Mouse (Mus musculus): ENCODE data around the gene Gm17606. TPM values are rescaled to one million over a fixed set of nuclear protein-coding genes. Genes with fewer than 3 reads are reported as not detected.
"Not testable (repeated sequence)": the region's sequence is repeated elsewhere in the genome, so short reads cannot be mapped to it uniquely, and the experiment has no call there.

Gm17606 gene
- total RNA-seq (2021): not detected

- intact Hi-C loops (cut with DNase I): loop anchor here (1.0 to 10.0 kb wide), 2 partner anchors 72 to 416 kb away; no protein-coding TSS in a partner anchor
- no peak for DNase-seq (ENCODE audit: low spot score)
Observed at GRCm38 (mm10) chr14:54640946-54641304, at the start of gene Gm17606. TSS of gene Gm17606 (plus strand) at chr14:54640952.

- DNase-seq (ENCODE audit: low spot score): no peak
Observed at GRCm38 (mm10) chr14:54591056-54591455, 49.7 kb upstream of the Gm17606 start.

GRCm38 (mm10) chr14:54592319-54592934 is 48.3 kb upstream of the Gm17606 start:
- intact Hi-C loops (cut with DNase I): no loop called here
- no peak for DNase-seq (ENCODE audit: low spot score)

More at GRCm38 (mm10) chr14:54591056-54591455, 49.7 kb upstream of the Gm17606 start:
- intact Hi-C loops (cut with DNase I): no loop called here

- no peak for DNase-seq (ENCODE audit: low spot score)
- intact Hi-C loops (cut with DNase I): no loop called here
Observed at GRCm38 (mm10) chr14:54594055-54594454, 46.7 kb upstream of the Gm17606 start.

GRCm38 (mm10) chr14:54594631-54595414 is 45.9 kb upstream of the Gm17606 start:
- DNase-seq (ENCODE audit: low spot score): no peak
- intact Hi-C loops (cut with DNase I): no loop called here

- intact Hi-C loops (cut with DNase I): loop anchor here (2.0 kb wide), 1 partner anchor 14 kb away; no protein-coding TSS in a partner anchor
- DNase-seq (ENCODE audit: low spot score): no peak
Observed at GRCm38 (mm10) chr14:54597084-54597483, 43.7 kb upstream of the Gm17606 start.

GRCm38 (mm10) chr14:54601601-54602000 is 39.2 kb upstream of the Gm17606 start:
- no peak for DNase-seq (ENCODE audit: low spot score)
- intact Hi-C loops (cut with DNase I): no loop called here

GRCm38 (mm10) chr14:54602613-54603012 is 38.1 kb upstream of the Gm17606 start:
- intact Hi-C loops (cut with DNase I): no loop called here
- DNase-seq (ENCODE audit: low spot score): no peak

- peak; percentile 96 for DNase-seq (ENCODE audit: low spot score)
Observed at GRCm38 (mm10) chr14:54603038-54603654, 37.6 kb upstream of the Gm17606 start.

GRCm38 (mm10) chr14:54603686-54604085 is 37.1 kb upstream of the Gm17606 start:
- DNase-seq (ENCODE audit: low spot score): no peak
- intact Hi-C loops (cut with DNase I): no loop called here

More at GRCm38 (mm10) chr14:54603038-54603654, 37.6 kb upstream of the Gm17606 start:
- intact Hi-C loops (cut with DNase I): no loop called here

GRCm38 (mm10) chr14:54605752-54606321 is 34.9 kb upstream of the Gm17606 start, which contains the start of gene 4931414P19Rik:
TSS of gene 4931414P19Rik (minus strand) at chr14:54605993.
- peak; percentile 55 for DNase-seq (ENCODE audit: low spot score)
- intact Hi-C loops (cut with DNase I): no loop called here

GRCm38 (mm10) chr14:54607226-54607625 is 33.5 kb upstream of the Gm17606 start:
- intact Hi-C loops (cut with DNase I): no loop called here
- DNase-seq (ENCODE audit: low spot score): no peak

GRCm38 (mm10) chr14:54609245-54609644 is 31.5 kb upstream of the Gm17606 start:
- DNase-seq (ENCODE audit: low spot score): no peak
- intact Hi-C loops (cut with DNase I): no loop called here

- intact Hi-C loops (cut with DNase I): no loop called here
- no peak for DNase-seq (ENCODE audit: low spot score)
Observed at GRCm38 (mm10) chr14:54609962-54610361, 30.8 kb upstream of the Gm17606 start.

- intact Hi-C loops (cut with DNase I): no loop called here
- DNase-seq (ENCODE audit: low spot score): no peak
Observed at GRCm38 (mm10) chr14:54610648-54611047, 30.1 kb upstream of the Gm17606 start.

GRCm38 (mm10) chr14:54614130-54614529 is 26.6 kb upstream of the Gm17606 start:
- DNase-seq (ENCODE audit: low spot score); intact Hi-C loops (cut with DNase I): not testable (repeated sequence)

GRCm38 (mm10) chr14:54616226-54616825 is 24.4 kb upstream of the Gm17606 start:
- DNase-seq (ENCODE audit: low spot score): no peak
- intact Hi-C loops (cut with DNase I): no loop called here

GRCm38 (mm10) chr14:54617152-54617896 is 23.4 kb upstream of the Gm17606 start:
- intact Hi-C loops (cut with DNase I): no loop called here
- no peak for DNase-seq (ENCODE audit: low spot score)

GRCm38 (mm10) chr14:54617897-54618365 is 22.8 kb upstream of the Gm17606 start, which contains the start of gene Psmb5:
TSS of gene Psmb5 (minus strand) at chr14:54618022.
- peak; percentile 77 for DNase-seq (ENCODE audit: low spot score)
- intact Hi-C loops (cut with DNase I): no loop called here
